Mouse (Mus musculus) megakaryocyte, embryonic 14.5 days (primary cell): ENCODE measurements around the gene Ankrd11.

ENCODE experiments used
- FLI1 ChIP-seq: IDR thresholded peaks from 2 replicates; pipeline ENCODE4 v1.6.1; 2012; ENCODE audit warnings: low read length, inconsistent platforms, mixed read lengths
- GATA1 ChIP-seq: IDR thresholded peaks from 3 replicates; pipeline ENCODE4 v1.6.1; 2012; ENCODE audit warnings: mixed read lengths, low read length, inconsistent platforms, borderline replicate concordance

GRCm38 (mm10) chr8:122844161-122844560 is 197.9 kb downstream of the Ankrd11 start:
- TF ChIP-seq GATA1 (no peak), FLI1 (no peak)
